Mouse (Mus musculus) megakaryocyte, embryonic 14.5 days (primary cell): ENCODE data around the gene D1Pas1.

ENCODE experiments used
- FLI1 ChIP-seq: IDR thresholded peaks from 2 replicates; pipeline ENCODE4 v1.6.1; 2012; ENCODE audit warnings: low read length, inconsistent platforms, mixed read lengths
- GATA1 ChIP-seq: IDR thresholded peaks from 3 replicates; pipeline ENCODE4 v1.6.1; 2012; ENCODE audit warnings: mixed read lengths, low read length, inconsistent platforms, borderline replicate concordance

GRCm38 (mm10) chr1:186967926-186968325 lies 710 bp downstream of the D1Pas1 start:
- TF ChIP-seq FLI1 (no peak), GATA1 (no peak)
